Mouse (Mus musculus): ENCODE data around the gene Unc80. TPM values are rescaled to one million over a fixed set of nuclear protein-coding genes. Genes with fewer than 3 reads are reported as not detected.

Unc80 gene
- polyA plus RNA-seq (2014; fragmentation: Nextera tagmentation; extraction: Ambion mirVana) = 0.36 and 0.51 TPM in 2 replicates

GRCm38 (mm10) chr1:66467821-66468703, at the start of gene Unc80:
Unc80 (plus strand) TSS chr1:66468367.
- peak within 1 kb of the TSS; percentile 78 for H3K4me2 ChIP-seq (replicated peaks; ENCODE audit: low read depth, low read length)
- H3K27ac ChIP-seq (ENCODE audit: low read length) = no peak within 1 kb of the TSS
- H3K9ac ChIP-seq (replicated peaks; ENCODE audit: low read depth, low read length) = no peak within 1 kb of the TSS
- 0 out of 2 replicates have a peak, but pooled peaks cover 3% of the 10 kb centered on the region for H3K27me3 ChIP-seq (ENCODE audit: control insufficient read depth, insufficient read depth, low read length)
- peak within 1 kb of the TSS; percentile 48 for H3K4me3 ChIP-seq (ENCODE audit: low read depth, low read length)
- no peaks in the 10 kb centered on the region for H3K4me1 ChIP-seq (ENCODE audit: control insufficient read depth, insufficient read depth, low read length)
- peak; percentile 88 for ATAC-seq (ENCODE audit: insufficient number of reproducible peaks, insufficient read depth, low FRiP score, low read depth)
- no peaks in the 10 kb centered on the region for H3K9me3 ChIP-seq (ENCODE audit: control insufficient read depth, low read depth, low read length)
- H3K36me3 ChIP-seq (ENCODE audit: control insufficient read depth, insufficient read depth, low read length) = no peaks in the 10 kb centered on the region
- under 1% methylated on average over 53 of the region's 83 CpGs for WGBS

GRCm38 (mm10) chr1:66426073-66426472, 42.1 kb upstream of the Unc80 start:
- Histone ChIP-seq H3K4me1 (ENCODE audit: control insufficient read depth, insufficient read depth, low read length) (no peaks in the 10 kb centered on the region), H3K9me3 (ENCODE audit: control insufficient read depth, low read depth, low read length) (no peaks in the 10 kb centered on the region), H3K27me3 (ENCODE audit: control insufficient read depth, insufficient read depth, low read length) (no peaks in the 10 kb centered on the region), H3K9ac (replicated peaks; ENCODE audit: low read depth, low read length) (no peak overlapping the region), H3K27ac (ENCODE audit: low read length) (no peak overlapping the region), H3K4me2 (replicated peaks; ENCODE audit: low read depth, low read length) (no peak overlapping the region), H3K4me3 (ENCODE audit: low read depth, low read length) (no peak overlapping the region), H3K36me3 (ENCODE audit: control insufficient read depth, insufficient read depth, low read length) (no peaks in the 10 kb centered on the region)
- WGBS = 93% methylated on average over 5 of the region's 5 CpGs
- no peak for ATAC-seq (ENCODE audit: insufficient number of reproducible peaks, insufficient read depth, low FRiP score, low read depth)

- ATAC-seq (ENCODE audit: insufficient number of reproducible peaks, insufficient read depth, low FRiP score, low read depth) = no peak
- Histone ChIP-seq H3K4me3 (ENCODE audit: low read depth, low read length) (no peak overlapping the region), H3K9ac (replicated peaks; ENCODE audit: low read depth, low read length) (no peak overlapping the region), H3K4me2 (replicated peaks; ENCODE audit: low read depth, low read length) (no peak overlapping the region), H3K27ac (ENCODE audit: low read length) (no peak overlapping the region), H3K4me1 (ENCODE audit: control insufficient read depth, insufficient read depth, low read length) (no peaks in the 10 kb centered on the region), H3K27me3 (ENCODE audit: control insufficient read depth, insufficient read depth, low read length) (no peaks in the 10 kb centered on the region), H3K9me3 (ENCODE audit: control insufficient read depth, low read depth, low read length) (no peaks in the 10 kb centered on the region), H3K36me3 (ENCODE audit: control insufficient read depth, insufficient read depth, low read length) (no peaks in the 10 kb centered on the region)
Measured at GRCm38 (mm10) chr1:66430962-66431361, 37.2 kb upstream of the Unc80 start.

- Histone ChIP-seq H3K9ac (replicated peaks; ENCODE audit: low read depth, low read length) (no peak overlapping the region), H3K27ac (ENCODE audit: low read length) (no peak overlapping the region), H3K4me3 (ENCODE audit: low read depth, low read length) (no peak overlapping the region), H3K9me3 (ENCODE audit: control insufficient read depth, low read depth, low read length) (no peaks in the 10 kb centered on the region), H3K4me2 (replicated peaks; ENCODE audit: low read depth, low read length) (no peak overlapping the region), H3K36me3 (ENCODE audit: control insufficient read depth, insufficient read depth, low read length) (no peaks in the 10 kb centered on the region), H3K4me1 (ENCODE audit: control insufficient read depth, insufficient read depth, low read length) (no peaks in the 10 kb centered on the region), H3K27me3 (ENCODE audit: control insufficient read depth, insufficient read depth, low read length) (no peaks in the 10 kb centered on the region)
- ATAC-seq (ENCODE audit: insufficient number of reproducible peaks, insufficient read depth, low FRiP score, low read depth) = no peak
- WGBS = 88% methylated on average over 6 of the region's 6 CpGs
Measured at GRCm38 (mm10) chr1:66431472-66431871, 36.7 kb upstream of the Unc80 start.

- H3K27me3 ChIP-seq (ENCODE audit: control insufficient read depth, insufficient read depth, low read length) = no peaks in the 10 kb centered on the region
- WGBS = 83% methylated on average over 2 of the region's 2 CpGs
- ATAC-seq (ENCODE audit: insufficient number of reproducible peaks, insufficient read depth, low FRiP score, low read depth) = no peak
- no peaks in the 10 kb centered on the region for H3K9me3 ChIP-seq (ENCODE audit: control insufficient read depth, low read depth, low read length)
- H3K4me3 ChIP-seq (ENCODE audit: low read depth, low read length) = no peak overlapping the region
- no peak overlapping the region for H3K4me2 ChIP-seq (replicated peaks; ENCODE audit: low read depth, low read length)
- no peak overlapping the region for H3K9ac ChIP-seq (replicated peaks; ENCODE audit: low read depth, low read length)
- no peaks in the 10 kb centered on the region for H3K36me3 ChIP-seq (ENCODE audit: control insufficient read depth, insufficient read depth, low read length)
- H3K27ac ChIP-seq (ENCODE audit: low read length) = no peak overlapping the region
- H3K4me1 ChIP-seq (ENCODE audit: control insufficient read depth, insufficient read depth, low read length) = no peaks in the 10 kb centered on the region
Measured at GRCm38 (mm10) chr1:66438069-66438468, 30.1 kb upstream of the Unc80 start.

- H3K27me3 ChIP-seq (ENCODE audit: control insufficient read depth, insufficient read depth, low read length) = no peaks in the 10 kb centered on the region
- H3K4me1 ChIP-seq (ENCODE audit: control insufficient read depth, insufficient read depth, low read length) = no peaks in the 10 kb centered on the region
- no peak for ATAC-seq (ENCODE audit: insufficient number of reproducible peaks, insufficient read depth, low FRiP score, low read depth)
- WGBS = 92% methylated on average over 2 of the region's 2 CpGs
- H3K9ac ChIP-seq (replicated peaks; ENCODE audit: low read depth, low read length) = no peak overlapping the region
- H3K4me2 ChIP-seq (replicated peaks; ENCODE audit: low read depth, low read length) = no peak overlapping the region
- no peaks in the 10 kb centered on the region for H3K36me3 ChIP-seq (ENCODE audit: control insufficient read depth, insufficient read depth, low read length)
- H3K27ac ChIP-seq (ENCODE audit: low read length) = no peak overlapping the region
- no peaks in the 10 kb centered on the region for H3K9me3 ChIP-seq (ENCODE audit: control insufficient read depth, low read depth, low read length)
- no peak overlapping the region for H3K4me3 ChIP-seq (ENCODE audit: low read depth, low read length)
Measured at GRCm38 (mm10) chr1:66442922-66443321, 25.2 kb upstream of the Unc80 start.

GRCm38 (mm10) chr1:66449471-66449870, 18.7 kb upstream of the Unc80 start:
- WGBS = 75% methylated on average over 2 of the region's 2 CpGs
- Histone ChIP-seq H3K27me3 (ENCODE audit: control insufficient read depth, insufficient read depth, low read length) (no peaks in the 10 kb centered on the region), H3K9ac (replicated peaks; ENCODE audit: low read depth, low read length) (no peak overlapping the region), H3K36me3 (ENCODE audit: control insufficient read depth, insufficient read depth, low read length) (no peaks in the 10 kb centered on the region), H3K27ac (ENCODE audit: low read length) (no peak overlapping the region), H3K4me3 (ENCODE audit: low read depth, low read length) (no peak overlapping the region), H3K9me3 (ENCODE audit: control insufficient read depth, low read depth, low read length) (no peaks in the 10 kb centered on the region), H3K4me1 (ENCODE audit: control insufficient read depth, insufficient read depth, low read length) (no peaks in the 10 kb centered on the region), H3K4me2 (replicated peaks; ENCODE audit: low read depth, low read length) (no peak overlapping the region)
- ATAC-seq (ENCODE audit: insufficient number of reproducible peaks, insufficient read depth, low FRiP score, low read depth) = no peak

- Histone ChIP-seq H3K4me1 (ENCODE audit: control insufficient read depth, insufficient read depth, low read length) (no peaks in the 10 kb centered on the region), H3K9ac (replicated peaks; ENCODE audit: low read depth, low read length) (no peak overlapping the region), H3K4me3 (ENCODE audit: low read depth, low read length) (no peak overlapping the region), H3K27me3 (ENCODE audit: control insufficient read depth, insufficient read depth, low read length) (no peaks in the 10 kb centered on the region), H3K4me2 (replicated peaks; ENCODE audit: low read depth, low read length) (no peak overlapping the region), H3K27ac (ENCODE audit: low read length) (no peak overlapping the region), H3K9me3 (ENCODE audit: control insufficient read depth, low read depth, low read length) (no peaks in the 10 kb centered on the region), H3K36me3 (ENCODE audit: control insufficient read depth, insufficient read depth, low read length) (no peaks in the 10 kb centered on the region)
- no peak for ATAC-seq (ENCODE audit: insufficient number of reproducible peaks, insufficient read depth, low FRiP score, low read depth)
- 37% methylated on average over 2 of the region's 2 CpGs for WGBS
Measured at GRCm38 (mm10) chr1:66456580-66456979, 11.6 kb upstream of the Unc80 start.

GRCm38 (mm10) chr1:66457747-66458146, 10.4 kb upstream of the Unc80 start:
- Histone ChIP-seq H3K36me3 (ENCODE audit: control insufficient read depth, insufficient read depth, low read length) (no peaks in the 10 kb centered on the region), H3K27ac (ENCODE audit: low read length) (no peak overlapping the region), H3K4me2 (replicated peaks; ENCODE audit: low read depth, low read length) (no peak overlapping the region), H3K4me3 (ENCODE audit: low read depth, low read length) (no peak overlapping the region), H3K27me3 (ENCODE audit: control insufficient read depth, insufficient read depth, low read length) (no peaks in the 10 kb centered on the region), H3K9ac (replicated peaks; ENCODE audit: low read depth, low read length) (no peak overlapping the region), H3K4me1 (ENCODE audit: control insufficient read depth, insufficient read depth, low read length) (no peaks in the 10 kb centered on the region), H3K9me3 (ENCODE audit: control insufficient read depth, low read depth, low read length) (no peaks in the 10 kb centered on the region)
- ATAC-seq (ENCODE audit: insufficient number of reproducible peaks, insufficient read depth, low FRiP score, low read depth) = no peak
- 76% methylated on average over 3 of the region's 3 CpGs for WGBS
